Mouse (Mus musculus) G1E (cell line): ENCODE measurements around the gene Junb.

Experiments
- CTCF ChIP-seq: IDR thresholded peaks from 2 replicates; pipeline ENCODE4 v1.5.1; 2012; ENCODE audit warnings: low read depth, low read length, inconsistent platforms, mixed read lengths
- GATA1 ChIP-seq: IDR thresholded peaks from 2 replicates; pipeline ENCODE4 v1.6.1; 2012; ENCODE audit warnings: borderline replicate concordance, low read length, inconsistent platforms, mixed read lengths
- GATA2 ChIP-seq: IDR thresholded peaks from 2 replicates; pipeline ENCODE4 v1.6.1; 2012; ENCODE audit warnings: low read depth, low read length, inconsistent platforms, borderline replicate concordance

DNA sequence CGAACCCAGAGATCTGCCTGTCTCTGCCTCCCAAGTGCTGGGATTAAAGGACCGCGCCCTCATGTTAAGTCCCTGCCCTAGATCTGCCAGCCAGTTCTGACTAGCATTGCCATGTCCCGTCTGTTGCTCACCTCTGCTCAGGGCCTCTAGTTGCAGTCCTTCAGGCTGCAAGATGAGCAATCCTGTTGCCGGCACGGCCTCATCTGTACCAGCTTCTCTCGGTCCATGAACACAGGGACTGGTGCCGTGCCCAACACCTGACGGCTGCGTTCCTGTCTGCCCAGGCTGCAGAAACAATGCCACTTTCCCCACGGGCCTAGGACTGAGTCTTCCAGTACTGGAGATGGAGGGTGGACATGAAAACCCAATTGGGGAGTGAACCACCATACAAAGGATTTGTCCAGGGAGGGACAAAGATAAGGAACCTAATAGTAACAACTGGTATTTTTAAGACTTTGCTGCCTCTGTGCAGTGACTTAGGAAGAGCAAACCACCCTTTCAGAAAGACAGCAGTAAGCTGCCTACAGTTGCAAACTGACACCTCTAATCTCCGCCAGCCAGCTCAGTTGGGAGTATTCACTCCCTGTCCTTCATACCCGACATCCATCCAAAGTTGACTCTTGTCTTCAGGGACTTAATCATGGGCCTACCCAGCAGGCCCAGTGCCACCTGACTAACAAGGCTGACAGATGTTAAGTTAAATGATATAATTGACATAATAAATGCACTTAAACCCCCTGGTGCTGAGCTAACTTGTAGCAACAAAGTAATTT lies 10.8 kb downstream of the Junb start:
- TF ChIP-seq CTCF (no peak), GATA1 (no peak), GATA2 (no peak)
